Mouse (Mus musculus) retina, embryonic 14.5 days (tissue): Measurements from ENCODE around the gene Sh3glb1.

Source experiments
- DNase-seq: peaks from one replicate; pipeline ENCODE4 v3.0.0-alpha.2; 2015; ENCODE audit warnings: low spot score

The Sh3glb1 gene

DNA sequence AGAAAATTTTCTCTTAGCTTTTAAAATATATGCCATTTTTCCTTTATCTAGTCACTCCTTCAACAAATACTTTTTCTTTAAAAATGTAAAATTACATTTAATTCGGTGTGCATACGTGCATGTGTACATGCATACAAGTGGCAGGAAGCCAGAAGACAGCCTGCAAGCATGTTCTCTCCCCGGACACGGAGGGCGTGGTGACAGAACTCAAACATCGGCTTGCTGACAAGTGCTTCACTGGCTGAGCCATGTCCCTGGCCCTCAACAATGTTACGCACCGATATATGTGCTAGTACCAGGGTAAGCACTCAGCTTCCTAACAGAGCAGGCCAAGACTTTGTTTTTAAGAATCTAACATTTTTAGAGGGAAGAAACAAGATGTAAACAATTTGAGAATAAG lies 5.5 kb downstream of the Sh3glb1 start:
- DNase-seq, result no peak

DNA sequence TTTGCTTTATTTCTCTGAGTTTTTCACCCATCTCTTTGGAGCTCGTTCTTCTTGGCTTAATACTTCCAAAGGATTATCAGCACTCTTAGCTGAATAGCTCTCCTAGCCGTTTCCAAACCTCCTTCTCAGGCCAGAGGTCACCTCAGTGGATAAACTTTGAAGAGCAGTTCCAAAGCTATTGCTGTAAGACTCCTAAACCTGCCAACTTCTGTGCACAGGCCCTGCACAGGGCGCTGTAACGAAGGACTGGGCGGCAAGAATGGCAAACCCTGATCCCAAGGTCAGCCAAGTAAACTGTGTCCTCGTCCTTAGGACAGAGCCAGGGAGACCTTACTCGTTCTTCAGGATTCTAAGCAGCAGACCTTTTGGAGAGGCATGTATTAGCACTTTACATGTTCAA lies 6.0 kb downstream of the Sh3glb1 start:
- no peak for DNase-seq

DNA sequence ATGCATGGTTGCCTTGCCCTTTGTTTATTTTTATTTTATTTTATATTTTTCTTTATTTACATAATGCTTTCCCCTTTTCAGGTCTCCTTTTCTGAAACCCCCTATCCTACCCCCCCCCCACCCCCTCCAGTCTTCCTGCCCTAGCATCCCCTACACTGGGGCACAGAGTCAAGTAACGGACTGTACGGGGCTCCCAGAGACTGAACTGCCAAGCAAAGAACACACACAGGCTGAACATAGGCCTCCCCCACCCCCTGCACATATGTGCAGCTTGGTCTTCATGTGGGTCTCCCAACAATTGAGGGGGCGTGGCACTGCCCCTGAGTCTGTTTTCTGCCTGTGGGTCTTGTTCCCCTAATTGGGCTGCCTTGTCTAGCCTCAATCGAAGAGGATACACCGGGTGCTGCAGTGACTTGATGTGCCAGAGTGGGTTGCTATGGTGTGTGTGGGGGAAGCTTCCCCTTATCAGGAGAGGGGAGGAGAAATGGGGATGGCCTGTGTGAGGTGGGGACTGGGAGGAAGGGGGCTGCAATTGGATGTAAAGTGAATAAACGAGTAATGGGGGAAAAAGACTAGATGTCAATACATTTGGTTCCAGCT lies 8.4 kb downstream of the Sh3glb1 start:
- DNase-seq, result no peak

DNA sequence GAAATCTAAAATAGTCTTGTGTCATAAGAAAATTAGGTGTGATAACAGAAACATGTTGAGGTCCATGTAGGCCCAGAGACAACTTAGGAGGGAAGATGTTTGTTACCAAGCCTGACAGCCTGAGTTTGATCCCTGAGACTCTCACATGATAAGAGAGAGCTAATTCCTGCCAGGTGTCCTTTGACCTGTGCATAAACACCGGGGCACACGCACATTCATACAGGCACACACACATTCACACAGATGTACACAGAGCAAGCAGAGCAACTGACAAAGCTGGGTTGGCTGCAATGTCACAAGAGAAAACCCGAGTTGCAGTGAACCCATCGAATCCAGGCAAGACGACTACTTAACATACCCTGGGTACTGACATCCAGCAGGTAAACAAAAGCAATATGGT lies 11.5 kb downstream of the Sh3glb1 start:
- DNase-seq, result no peak

DNA sequence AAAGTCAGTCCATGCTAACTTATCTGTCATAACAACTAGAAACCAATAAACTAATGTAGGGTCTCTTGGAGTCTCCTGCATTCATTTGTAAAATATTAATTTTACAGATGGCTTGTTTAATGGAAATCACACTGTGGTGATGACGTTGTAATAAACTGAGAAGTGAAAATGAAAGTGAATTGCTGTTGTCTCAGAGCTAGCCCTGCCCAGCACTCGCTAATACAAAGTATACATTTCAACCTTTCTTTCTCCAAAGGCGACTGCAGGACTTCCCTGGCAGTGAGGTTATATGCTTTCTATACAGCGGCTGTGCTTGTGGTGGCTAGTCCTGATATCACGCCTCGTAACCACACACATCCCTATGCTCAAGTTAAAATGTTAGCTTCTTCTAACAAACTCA lies 16.2 kb downstream of the Sh3glb1 start:
- no peak for DNase-seq

DNA sequence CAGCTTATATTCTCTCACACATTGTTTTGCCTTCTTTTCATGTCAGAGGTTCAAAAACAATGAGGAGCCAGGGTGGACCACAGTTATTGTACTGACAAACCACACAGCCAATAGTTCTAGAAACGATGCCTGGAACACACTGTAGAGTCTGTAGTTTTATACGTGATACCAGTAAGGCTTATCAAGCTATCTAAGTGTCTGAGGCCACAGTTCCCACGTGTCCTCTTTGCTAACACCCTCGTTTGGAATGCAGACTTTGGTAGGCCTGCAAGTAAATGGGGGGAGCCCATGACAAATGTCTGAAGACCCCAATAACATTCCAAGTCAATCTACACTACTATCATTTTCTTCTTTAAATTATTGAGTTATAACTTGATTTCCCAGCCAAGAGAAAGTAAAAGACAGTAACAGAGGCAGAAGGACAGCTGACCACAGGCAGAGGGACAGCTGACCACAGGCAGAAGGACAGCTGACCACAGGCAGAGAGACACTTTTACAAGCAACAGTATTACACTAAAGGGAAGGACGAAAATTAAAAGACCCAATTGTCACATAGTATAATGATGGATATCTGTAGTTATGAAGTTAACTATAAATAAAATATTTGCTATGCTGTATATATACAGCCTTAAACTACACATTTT lies 21.2 kb downstream of the Sh3glb1 start:
- no peak for DNase-seq

DNA sequence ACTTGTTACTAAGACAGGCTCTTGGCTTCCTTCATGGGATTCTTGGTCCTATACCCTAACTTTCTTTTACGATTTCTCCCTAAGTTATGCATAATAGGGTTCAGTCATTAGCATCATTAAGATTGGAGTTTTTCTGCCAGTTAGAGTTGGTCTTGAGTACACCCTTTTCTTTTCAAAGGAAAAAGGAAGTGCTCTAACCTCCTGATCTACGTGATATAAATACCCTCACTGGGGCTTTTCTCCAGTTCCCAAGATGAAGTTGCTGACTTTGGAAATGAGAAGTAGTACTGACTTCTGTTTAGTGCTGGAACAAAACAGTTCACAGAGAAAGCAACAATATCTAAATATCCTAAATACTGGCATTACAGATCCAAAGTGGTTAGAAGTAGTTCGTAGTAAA lies 22.2 kb downstream of the Sh3glb1 start:
- DNase-seq, result no peak

DNA sequence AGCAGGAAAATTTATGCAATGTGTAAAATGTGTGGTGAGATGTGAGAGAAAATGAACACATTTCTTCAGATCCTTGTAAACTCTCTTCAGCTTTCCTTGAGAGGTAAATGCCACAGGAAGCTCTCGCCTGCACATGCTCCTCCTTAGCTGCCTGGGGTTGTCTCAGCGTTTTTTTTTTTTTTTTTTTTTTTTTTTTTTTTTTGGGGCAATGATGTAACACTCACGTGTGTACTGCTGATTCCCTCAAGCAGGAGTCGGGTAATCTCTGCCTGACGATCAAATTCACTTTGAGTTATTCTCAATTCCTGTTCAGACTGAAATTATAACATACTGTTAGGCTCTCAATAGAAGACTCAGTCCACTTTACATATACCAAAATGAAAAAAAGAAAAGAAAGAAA lies 23.0 kb downstream of the Sh3glb1 start:
- DNase-seq, result no peak

DNA sequence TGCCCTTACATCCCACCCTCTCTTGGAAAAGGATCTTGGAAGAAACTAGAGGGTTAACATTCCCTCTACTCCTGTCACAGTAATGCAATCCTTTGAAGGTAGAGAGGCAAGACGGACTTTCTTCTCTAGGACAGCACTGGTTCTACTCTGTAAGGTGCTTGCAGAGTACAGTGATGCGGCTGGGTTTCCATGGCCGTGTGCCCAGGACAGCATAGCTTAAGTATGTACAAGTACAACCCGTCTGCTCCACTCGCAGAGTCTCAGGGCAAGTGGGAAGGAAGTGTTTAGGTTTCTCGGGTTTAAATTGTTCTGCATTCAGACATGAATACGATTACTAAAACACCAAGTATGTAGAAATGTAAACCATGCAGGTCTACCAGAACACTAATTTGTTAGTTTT lies 25.2 kb downstream of the Sh3glb1 start:
- DNase-seq, result no peak

DNA sequence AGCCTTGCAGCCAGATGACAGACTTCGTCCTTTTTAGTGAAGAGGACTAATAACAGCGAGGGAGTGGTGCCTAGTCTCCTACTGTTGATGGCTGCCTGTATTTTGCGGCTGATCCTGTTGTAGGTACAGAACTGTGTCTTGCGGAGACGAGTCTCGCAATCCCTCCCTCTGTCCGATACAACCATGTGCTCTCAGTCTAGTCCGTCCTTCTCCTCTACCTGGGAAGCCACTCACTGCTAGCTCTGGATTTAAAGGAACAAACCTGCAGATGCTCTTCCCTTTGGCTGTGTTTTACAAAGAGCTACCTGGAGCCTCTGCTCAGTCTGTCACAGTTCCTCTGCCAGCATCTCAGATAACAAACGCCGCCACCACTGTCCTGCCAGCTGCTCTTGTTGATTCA lies 26.1 kb downstream of the Sh3glb1 start:
- no peak for DNase-seq

DNA sequence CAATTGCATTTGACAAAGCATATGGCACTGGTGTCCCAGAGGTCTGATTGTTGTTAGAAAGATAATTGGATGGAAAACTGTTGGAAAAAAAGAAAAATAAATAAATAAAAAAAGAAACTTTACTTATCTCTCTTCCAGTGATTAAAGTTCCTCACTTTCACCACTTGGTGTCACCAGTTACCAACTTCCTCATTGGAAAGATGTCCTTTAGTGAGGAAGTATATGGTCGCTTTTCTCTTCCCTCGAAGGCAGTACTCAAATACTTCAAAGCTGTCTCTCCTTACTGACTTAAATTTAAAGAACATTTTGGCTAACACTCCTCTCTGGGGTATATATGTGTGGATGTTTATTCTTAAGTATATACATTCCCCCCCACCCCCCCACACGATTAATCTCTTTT lies 28.1 kb downstream of the Sh3glb1 start:
- DNase-seq, result peak; percentile 65

DNA sequence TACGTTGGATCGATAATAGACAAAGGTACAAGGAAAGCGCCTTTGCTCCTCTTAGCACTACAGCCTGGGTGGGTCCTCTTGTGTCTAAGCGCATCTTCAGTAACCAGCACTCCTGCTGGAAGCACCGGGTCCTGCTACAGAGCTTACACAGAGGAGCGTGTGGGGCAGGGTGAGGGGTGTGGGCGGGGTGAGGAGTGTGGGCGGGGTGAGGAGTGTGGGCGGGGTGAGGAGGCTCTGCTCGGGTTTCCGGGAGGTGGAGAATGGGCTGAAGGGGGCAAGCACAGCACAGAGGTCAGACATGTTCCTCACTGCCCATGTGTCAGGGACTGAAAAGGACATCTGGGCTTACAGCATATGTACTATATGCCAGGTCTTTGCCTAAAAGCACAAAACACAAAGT lies 30.9 kb downstream of the Sh3glb1 start:
- peak; percentile 72 for DNase-seq

DNA sequence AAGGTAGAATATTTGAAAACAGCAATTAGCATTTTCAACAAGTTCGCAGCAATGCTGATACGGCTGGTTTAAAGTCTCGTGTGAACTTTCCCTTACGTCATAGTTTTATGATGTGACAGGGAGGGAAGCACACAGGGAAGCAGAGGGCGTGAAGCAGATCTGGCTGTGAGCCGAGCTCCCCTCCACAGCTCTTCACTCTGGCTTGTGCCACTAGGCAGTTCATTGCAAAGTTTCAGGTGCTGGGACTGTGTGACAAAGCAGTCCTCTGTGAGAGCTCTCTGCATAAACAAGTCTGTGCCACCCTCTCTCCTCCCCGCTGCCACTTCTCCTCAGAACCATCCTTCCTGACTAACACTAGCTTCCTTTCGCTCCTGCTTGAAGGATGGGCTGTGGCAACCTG lies 31.9 kb downstream of the Sh3glb1 start:
- DNase-seq, result no peak

DNA sequence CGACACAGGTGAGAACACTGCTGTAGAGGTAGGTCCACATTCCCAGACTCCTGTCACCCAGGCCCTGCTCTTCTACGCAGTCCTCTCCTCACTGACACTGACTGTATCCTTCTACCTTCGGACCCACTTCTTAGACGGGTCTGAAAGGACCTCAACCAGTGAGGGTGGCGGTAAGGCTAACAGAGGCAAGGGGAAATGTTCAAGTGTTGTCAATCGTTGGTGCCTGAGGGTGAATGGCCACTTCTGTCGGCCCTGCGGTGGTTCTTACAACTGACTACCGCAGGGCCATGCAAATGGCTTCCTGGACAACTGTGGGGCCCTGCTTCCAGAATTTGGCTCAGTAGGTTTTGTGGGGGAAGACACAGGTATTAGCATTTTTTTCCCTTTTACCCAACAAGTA lies 32.5 kb downstream of the Sh3glb1 start:
- DNase-seq, result no peak

DNA sequence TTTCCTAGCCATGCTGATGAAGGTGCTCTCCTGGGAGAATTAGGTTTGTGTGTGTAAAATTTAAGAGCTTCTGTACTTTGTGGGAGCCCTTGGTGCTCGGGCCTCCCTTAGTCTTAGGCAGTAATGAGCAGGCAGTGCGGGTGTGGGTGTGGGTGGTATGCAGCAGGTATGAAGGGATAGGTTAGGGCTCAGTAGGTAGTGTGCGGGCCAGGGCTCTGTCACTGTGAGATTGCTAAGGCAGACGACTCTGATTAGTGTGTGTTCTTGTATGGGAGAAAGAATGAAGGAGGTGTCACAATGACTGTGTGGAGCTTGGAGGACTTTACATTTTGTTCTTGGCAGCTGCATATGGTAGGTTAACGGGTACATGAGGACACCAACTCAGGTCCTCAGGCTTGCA lies 34.0 kb downstream of the Sh3glb1 start:
- no peak for DNase-seq

DNA sequence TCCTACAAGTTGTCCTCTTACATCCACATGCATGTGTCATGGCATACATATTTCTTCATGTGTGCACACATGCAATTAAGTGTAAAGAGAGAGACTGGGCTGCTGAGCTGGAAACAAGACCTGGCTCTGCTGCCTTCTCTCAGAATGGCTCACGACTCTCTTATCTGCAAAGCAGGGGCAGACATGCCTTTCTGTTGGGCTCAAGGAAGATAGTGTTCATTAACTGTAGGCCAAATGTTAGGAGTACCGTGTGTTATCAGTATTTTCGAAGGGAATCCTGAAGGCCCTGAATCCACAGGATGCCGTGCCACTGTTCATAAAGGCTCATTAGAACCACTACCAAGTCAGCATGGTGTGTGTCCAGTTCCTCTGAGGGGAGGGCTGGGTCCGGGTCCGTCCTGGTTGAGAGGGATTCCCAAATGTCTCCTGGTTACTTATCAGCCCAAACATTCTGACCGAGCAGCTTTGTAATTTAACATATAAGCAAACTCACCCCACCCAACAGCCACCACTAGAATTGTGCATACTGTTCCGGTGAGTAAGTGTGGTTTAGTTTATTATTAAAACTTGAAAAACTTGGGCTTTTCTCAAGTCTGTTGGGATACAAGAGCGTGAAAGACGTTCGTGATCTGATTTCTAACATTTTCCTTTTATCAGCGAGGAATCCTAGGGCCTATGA lies 36.9 kb downstream of the Sh3glb1 start:
- DNase-seq, result no peak

DNA sequence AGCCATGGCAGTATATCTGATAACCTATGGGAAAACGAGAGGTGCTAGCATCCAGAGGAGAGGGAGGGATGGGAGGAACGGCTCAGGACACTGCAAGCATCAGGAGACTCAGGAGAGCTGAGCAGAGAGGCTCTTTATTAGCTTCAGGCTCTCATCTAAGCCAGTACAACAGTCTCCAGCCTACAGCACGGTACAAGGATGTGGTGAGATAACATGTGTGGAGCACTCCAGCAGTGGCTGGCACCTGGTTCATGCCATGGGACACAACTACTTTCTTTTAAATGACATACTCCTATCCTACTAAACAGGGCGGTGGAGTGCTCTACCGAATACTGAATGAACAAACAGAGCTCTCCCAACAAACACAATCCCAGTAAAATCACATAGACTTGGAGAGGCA lies 38.6 kb downstream of the Sh3glb1 start:
- no peak for DNase-seq

DNA sequence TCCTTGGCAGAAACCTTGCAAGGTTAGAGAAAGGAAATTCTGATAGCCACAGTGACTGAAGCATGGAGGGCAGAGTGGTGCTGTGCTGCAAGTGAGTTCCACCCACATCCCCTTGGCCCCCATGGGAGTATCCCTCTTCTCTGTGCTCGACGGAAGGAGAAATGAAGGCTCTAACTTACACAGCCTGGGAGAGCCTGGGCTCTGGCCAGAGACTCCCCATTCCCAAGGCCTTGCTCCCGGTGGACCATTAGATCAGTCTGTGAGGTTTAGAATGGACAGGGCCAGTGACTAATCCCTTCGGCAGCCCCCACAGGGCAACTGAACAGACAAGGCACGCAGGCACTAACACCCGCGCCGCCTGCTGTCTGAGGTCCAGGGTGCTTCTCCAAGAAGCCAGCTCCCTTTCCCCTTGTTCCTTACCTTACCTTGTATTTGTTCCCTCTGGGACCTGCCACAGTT lies 40.4 kb downstream of the Sh3glb1 start:
- DNase-seq, result no peak

DNA sequence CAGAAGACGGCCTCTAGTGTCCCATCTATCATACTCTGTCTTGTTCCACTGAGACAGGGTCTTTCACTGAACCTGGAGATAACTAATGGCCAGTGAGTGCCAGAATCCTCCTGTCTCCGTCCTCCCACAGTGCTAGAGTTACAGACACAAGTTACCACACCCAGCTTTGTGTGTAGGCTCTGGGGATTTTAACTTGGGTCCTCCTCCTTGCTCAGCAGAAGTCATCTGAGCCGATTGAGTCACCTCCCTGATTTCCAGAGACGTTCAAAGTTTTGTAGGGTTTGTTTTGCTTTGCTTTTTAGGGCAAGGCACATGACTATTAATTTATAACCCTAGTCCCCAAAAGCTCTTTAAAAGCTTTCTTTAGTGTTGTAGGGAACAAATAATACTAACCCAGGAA lies 41.0 kb downstream of the Sh3glb1 start:
- no peak for DNase-seq

DNA sequence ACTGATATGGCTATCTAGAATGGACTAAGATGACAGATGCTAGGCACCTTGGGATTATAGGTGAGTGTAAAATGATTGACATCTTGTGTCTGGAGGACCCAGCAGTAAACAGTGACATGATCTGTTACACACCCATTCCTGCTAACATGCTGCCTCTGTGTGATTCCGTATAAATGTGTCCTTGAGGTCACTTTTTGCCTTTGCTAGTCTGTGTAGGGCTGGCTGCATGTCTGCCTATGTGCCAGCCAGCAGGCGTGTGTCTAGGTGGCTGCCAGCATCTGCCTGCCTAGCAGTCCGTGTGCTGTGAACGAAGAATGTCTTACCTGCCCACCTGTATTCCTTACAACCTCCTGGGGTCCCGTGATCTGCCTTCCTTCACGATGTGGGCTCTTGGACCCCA lies 42.4 kb downstream of the Sh3glb1 start:
- no peak for DNase-seq

DNA sequence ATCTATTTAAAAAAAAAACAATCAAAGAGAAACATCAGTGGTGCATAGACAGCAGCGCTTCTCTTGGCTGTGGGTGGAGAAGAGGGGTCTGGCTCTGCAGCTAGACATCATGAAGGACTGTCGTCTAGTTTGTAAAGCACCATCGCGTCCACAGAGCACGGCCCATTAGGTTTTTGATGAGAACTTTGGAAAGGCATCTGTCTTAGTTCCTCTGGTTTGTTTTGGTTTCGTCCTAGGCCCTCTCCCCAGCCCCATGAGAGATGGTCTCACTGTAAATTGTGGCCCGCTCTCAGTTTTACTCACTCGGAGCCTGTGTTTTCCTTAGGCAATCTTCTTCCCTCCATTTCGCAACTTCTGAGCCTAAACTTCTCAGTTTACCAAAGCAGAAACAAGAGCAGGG lies 43.9 kb downstream of the Sh3glb1 start:
- no peak for DNase-seq

DNA sequence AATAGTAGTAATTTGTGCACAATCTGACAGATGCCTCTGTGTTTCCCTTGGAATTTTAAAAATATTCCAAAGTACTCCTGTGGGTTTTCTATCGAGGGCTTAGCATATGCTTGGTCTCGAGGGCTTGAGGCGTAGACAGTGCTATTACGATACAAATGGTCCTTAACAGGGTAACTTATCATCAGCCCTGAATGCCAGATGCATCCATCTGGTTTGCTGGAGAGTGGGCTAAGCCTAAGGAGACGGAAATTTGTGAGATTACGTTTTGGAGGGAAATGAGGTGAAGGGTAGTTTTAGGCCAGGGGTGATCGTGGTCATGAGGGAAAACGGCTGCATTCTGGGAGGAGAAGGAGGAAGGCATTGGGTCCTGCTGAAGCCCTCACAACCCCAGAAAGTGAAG lies 48.1 kb downstream of the Sh3glb1 start:
- DNase-seq, result no peak

DNA sequence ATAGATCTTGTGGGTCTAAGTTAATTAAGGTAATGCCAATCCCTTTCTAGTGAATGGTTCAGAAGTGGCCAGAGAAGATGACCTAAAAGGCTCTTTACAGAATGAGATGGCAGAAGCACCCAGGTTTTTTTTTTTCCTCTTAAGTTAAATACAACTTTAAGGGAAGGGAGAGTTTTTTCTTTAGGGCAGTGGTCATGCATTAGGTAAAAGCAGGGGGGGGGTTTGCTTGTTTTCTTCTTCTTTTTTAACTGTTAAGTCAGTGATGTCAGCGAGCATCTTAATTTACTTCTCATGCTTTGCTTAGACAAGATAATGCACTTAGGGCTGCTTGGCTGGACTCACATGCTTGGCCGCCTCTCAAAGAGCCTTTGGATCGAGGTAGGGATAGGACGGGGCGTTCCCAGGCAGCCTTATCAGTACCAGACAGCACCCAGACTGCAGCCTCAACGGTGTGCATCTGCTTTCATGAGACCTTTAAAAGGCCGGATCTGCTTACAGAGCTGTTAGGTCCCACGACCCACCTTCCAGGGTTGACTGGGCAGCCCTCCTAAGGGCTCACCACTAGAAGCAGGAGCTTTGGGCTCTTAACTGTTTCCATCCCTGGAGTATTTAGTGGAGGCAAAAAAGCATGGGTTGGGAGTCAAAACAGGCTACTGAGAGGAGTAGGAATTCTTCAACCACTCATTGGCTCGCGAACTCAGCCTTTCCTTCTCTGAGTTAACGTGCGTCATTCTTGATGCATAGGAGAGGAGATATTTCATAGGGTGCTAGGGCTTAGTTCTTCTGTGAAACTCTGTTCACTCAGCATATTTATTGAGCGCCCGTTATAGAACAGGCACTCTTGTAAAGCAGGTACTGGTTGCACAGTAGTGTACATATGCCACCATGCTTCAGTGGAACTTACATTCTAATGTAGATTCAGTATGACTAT lies 49.9 kb downstream of the Sh3glb1 start:
- DNase-seq, result peak; percentile 28
